Mouse (Mus musculus) C2C12 (cell line): ENCODE measurements at regions not wholly inside any gene's neighbourhood (a gene's known extent, or its start where the extent isn't known, plus 50 kb on each side); places are given as distances from the start of the nearest gene placed in this dataset.

Source experiments
- H3K27me3 ChIP-seq: one replicate; pipeline ENCODE4 v1.6.1; 2011; ENCODE audit not compliant: control insufficient read depth, insufficient read depth, insufficient read length
- H3K36me3 ChIP-seq: one replicate; pipeline ENCODE4 v1.6.1; 2011; ENCODE audit not compliant: control insufficient read depth, insufficient read depth
- H3K4me3 ChIP-seq: one replicate; pipeline ENCODE4 v1.5.1; 2011; ENCODE audit warnings: mild to moderate bottlenecking, control low read depth; ENCODE audit not compliant: poor library complexity, insufficient read depth, severe bottlenecking
- H3K79me2 ChIP-seq: one replicate; pipeline ENCODE4 v1.6.1; 2011; ENCODE audit not compliant: control insufficient read depth, insufficient read depth
- H3K79me3 ChIP-seq: one replicate; pipeline ENCODE4 v1.6.1; 2011; ENCODE audit warnings: low read depth, control low read depth
- H3ac ChIP-seq: one replicate; pipeline ENCODE3; 2011; ENCODE audit warnings: low read depth; ENCODE audit not compliant: control insufficient read depth, insufficient read length
- CEBPB ChIP-seq: IDR thresholded peaks from one replicate; pipeline ENCODE4 v1.6.1; 2011; ENCODE audit warnings: low read depth, mild to moderate bottlenecking, control low read depth, moderate library complexity
- CTCF ChIP-seq: IDR thresholded peaks from one replicate; pipeline ENCODE4 v1.5.1; 2011; ENCODE audit not compliant: control insufficient read depth, insufficient read depth, insufficient read length
- FOSL1 ChIP-seq: IDR thresholded peaks from one replicate; pipeline ENCODE4 v1.8.0; 2011; ENCODE audit warnings: mild to moderate bottlenecking, low read length; ENCODE audit not compliant: poor library complexity, insufficient read depth, severe bottlenecking
- MAX ChIP-seq: IDR thresholded peaks from one replicate; pipeline ENCODE4 v1.6.1; 2011; ENCODE audit warnings: mild to moderate bottlenecking, control low read depth
- MYOD1 ChIP-seq: IDR thresholded peaks from one replicate; pipeline ENCODE4 v1.6.1; 2011; ENCODE audit warnings: low read depth; ENCODE audit not compliant: control insufficient read depth, insufficient read length
- MYOG ChIP-seq: IDR thresholded peaks from one replicate; pipeline ENCODE4 v1.6.1; 2011; ENCODE audit not compliant: control insufficient read depth, insufficient read length; ENCODE audit errors: extremely low read depth
- USF1 ChIP-seq: IDR thresholded peaks from one replicate; pipeline ENCODE4 v1.6.1; 2011; ENCODE audit warnings: low read depth, mild to moderate bottlenecking, control low read depth, moderate library complexity

GRCm38 (mm10) chr13:59992780-59993501, 170.0 kb upstream of the Tut7 start:
- no peaks in the 10 kb centered on the region for H3K79me2 ChIP-seq
- no peak overlapping the region for H3K4me3 ChIP-seq
- H3K27me3 ChIP-seq, result peaks cover 7% of the 10 kb centered on the region
- TF ChIP-seq MYOD1 (no peak), USF1 (no peak), MAX (no peak)
- no peaks in the 10 kb centered on the region for H3K36me3 ChIP-seq
- no peaks in the 10 kb centered on the region for H3K79me3 ChIP-seq
- H3ac ChIP-seq, result no peak overlapping the region

- peaks cover 7% of the 10 kb centered on the region for H3K27me3 ChIP-seq
- no peaks in the 10 kb centered on the region for H3K79me2 ChIP-seq
- TF ChIP-seq USF1 (no peak), MYOD1 (no peak), MAX (no peak), FOSL1 (no peak), MYOG (no peak), CTCF (no peak), CEBPB (no peak)
- no peak overlapping the region for H3ac ChIP-seq
- H3K4me3 ChIP-seq, result no peak overlapping the region
- H3K79me3 ChIP-seq, result no peaks in the 10 kb centered on the region
- H3K36me3 ChIP-seq, result no peaks in the 10 kb centered on the region
Observed at GRCm38 (mm10) chr13:59992346-59992745, 169.4 kb upstream of the Tut7 start.

GRCm38 (mm10) chr13:59990402-59991280, 167.7 kb upstream of the Tut7 start:
- Histone ChIP-seq H3K79me2 (no peaks in the 10 kb centered on the region), H3K36me3 (no peaks in the 10 kb centered on the region), H3K79me3 (no peaks in the 10 kb centered on the region), H3K4me3 (no peak overlapping the region), H3K27me3 (peaks cover 7% of the 10 kb centered on the region), H3ac (no peak overlapping the region)
- no peak for TF ChIP-seq MAX
- no peak for TF ChIP-seq CEBPB
- no peak for TF ChIP-seq CTCF
- no peak for TF ChIP-seq MYOD1
- TF ChIP-seq USF1, result no peak
- no peak for TF ChIP-seq MYOG
- no peak for TF ChIP-seq FOSL1

GRCm38 (mm10) chr13:59988393-59988965, 165.5 kb upstream of the Tut7 start:
- TF ChIP-seq FOSL1 (no peak), CTCF (no peak), MYOG (no peak), USF1 (no peak), MAX (no peak), MYOD1 (no peak), CEBPB (no peak)
- H3K79me2 ChIP-seq, result no peaks in the 10 kb centered on the region
- no peaks in the 10 kb centered on the region for H3K79me3 ChIP-seq
- peaks cover 7% of the 10 kb centered on the region for H3K27me3 ChIP-seq
- H3ac ChIP-seq, result no peak overlapping the region
- no peaks in the 10 kb centered on the region for H3K36me3 ChIP-seq
- H3K4me3 ChIP-seq, result no peak overlapping the region

GRCm38 (mm10) chr13:59976425-59976824, 153.5 kb upstream of the Tut7 start:
- Histone ChIP-seq H3K4me3 (no peak overlapping the region), H3K36me3 (no peaks in the 10 kb centered on the region), H3ac (no peak overlapping the region), H3K79me3 (no peaks in the 10 kb centered on the region), H3K79me2 (no peaks in the 10 kb centered on the region), H3K27me3 (peaks cover 3% of the 10 kb centered on the region)
- TF ChIP-seq FOSL1 (no peak), USF1 (no peak), MYOG (no peak), CEBPB (no peak), MYOD1 (no peak), CTCF (no peak), MAX (no peak)
